In genomic region chr4:71130946-71131669, GRCm38 (mm10) we compare ENCODE assay signal across 7 mouse cellular contexts.
DNase-seq lines count a peak whose midpoint lies in the region; ATAC-seq and TF ChIP-seq lines count a peak whose summit lies in the region.

No protein-coding gene starts in this region.

- H3K4me3 ChIP-seq in hindbrain, embryonic 15.5 days = no peak overlapping the region
- no peak overlapping the region for H3K4me3 ChIP-seq in midbrain, embryonic 11.5 days (ENCODE audit: low read depth, low read length)
- no peak overlapping the region for H3K4me3 ChIP-seq in liver, postnatal 0 days (ENCODE audit: low read depth, low read length)

- no peak for TF ChIP-seq CTCF in liver, postnatal 0 days (IDR thresholded peaks at IDR 0.05; ENCODE audit: low read depth)

- no peaks in the 10 kb centered on the region for H3K9me3 ChIP-seq in hindbrain, embryonic 15.5 days
- H3K9me3 ChIP-seq in midbrain, embryonic 11.5 days (ENCODE audit: control insufficient read depth, low read length) = no peaks in the 10 kb centered on the region
- no peaks in the 10 kb centered on the region for H3K9me3 ChIP-seq in liver, postnatal 0 days (ENCODE audit: low read length)

- H3K4me2 ChIP-seq in hindbrain, embryonic 15.5 days = no peak overlapping the region
- H3K4me2 ChIP-seq in midbrain, embryonic 11.5 days = no peak overlapping the region
- H3K4me2 ChIP-seq in liver, postnatal 0 days (ENCODE audit: low read depth, low read length) = no peak overlapping the region

- H3K9ac ChIP-seq in hindbrain, embryonic 15.5 days = no peak overlapping the region
- H3K9ac ChIP-seq in midbrain, embryonic 11.5 days (ENCODE audit: low read length) = no peak overlapping the region
- no peak overlapping the region for H3K9ac ChIP-seq in liver, postnatal 0 days (replicated peaks)

- 0 out of 2 replicates have a peak, but pooled peaks cover 3% of the 10 kb centered on the region for H3K4me1 ChIP-seq in hindbrain, embryonic 15.5 days (replicated peaks)
- no peaks in the 10 kb centered on the region for H3K4me1 ChIP-seq in midbrain, embryonic 11.5 days (ENCODE audit: control insufficient read depth, insufficient read depth, low read length)
- H3K4me1 ChIP-seq in liver, postnatal 0 days (ENCODE audit: insufficient read depth) = no peaks in the 10 kb centered on the region

- DNase-seq in NIH3T3 (ENCODE audit: low read depth) = peak; percentile 45
- peak; percentile 71 for DNase-seq in embryo, embryonic 10 days (ENCODE audit: low spot score)
- peak; percentile 89 for DNase-seq in midbrain, embryonic 11.5 days (ENCODE audit: low spot score, missing footprints)
- no peak for DNase-seq in heart, adult 8-10 months (ENCODE audit: low spot score)
- no peak for DNase-seq in right cerebral cortex, postnatal 25 days
- no peak for DNase-seq in liver, postnatal 0 days

- 30% methylated on average over 7 of the region's 7 CpGs for WGBS in hindbrain, embryonic 15.5 days
- WGBS in midbrain, embryonic 11.5 days = 48% methylated on average over 7 of the region's 7 CpGs
- WGBS in liver, postnatal 0 days (ENCODE audit: insufficient replicate concordance) = 77% methylated on average over 7 of the region's 7 CpGs

- H3K36me3 ChIP-seq in hindbrain, embryonic 15.5 days = no peaks in the 10 kb centered on the region
- no peaks in the 10 kb centered on the region for H3K36me3 ChIP-seq in midbrain, embryonic 11.5 days (ENCODE audit: control insufficient read depth, insufficient read depth, low read length)
- H3K36me3 ChIP-seq in liver, postnatal 0 days (replicated peaks; ENCODE audit: insufficient read depth, low read length) = no peaks in the 10 kb centered on the region

- ATAC-seq in hindbrain, embryonic 15.5 days (ENCODE audit: low FRiP score, low read depth) = peak; percentile 80
- peak; percentile 89 for ATAC-seq in midbrain, embryonic 11.5 days (ENCODE audit: low FRiP score)
- ATAC-seq in liver, postnatal 0 days = no peak

- no peak overlapping the region for H3K27ac ChIP-seq in hindbrain, embryonic 15.5 days (replicated peaks)
- no peak overlapping the region for H3K27ac ChIP-seq in midbrain, embryonic 11.5 days (ENCODE audit: low read depth, low read length)
- H3K27ac ChIP-seq in liver, postnatal 0 days (ENCODE audit: low read depth) = no peak overlapping the region

- no peaks in the 10 kb centered on the region for H3K27me3 ChIP-seq in hindbrain, embryonic 15.5 days
- no peaks in the 10 kb centered on the region for H3K27me3 ChIP-seq in midbrain, embryonic 11.5 days (ENCODE audit: control insufficient read depth, insufficient read depth, low read length)
- H3K27me3 ChIP-seq in liver, postnatal 0 days (ENCODE audit: insufficient read depth, low read length) = no peaks in the 10 kb centered on the region

- no peak for TF ChIP-seq EP300 in liver, postnatal 0 days (IDR thresholded peaks at IDR 0.05; ENCODE audit: low read depth)

Comparison
In these comparisons a context has a peak if more than half of its experiments do, and no peak if none do; other contexts are left out.
1. DNase-seq: peak in NIH3T3 (single experiment), embryo, embryonic 10 days (single experiment) and midbrain, embryonic 11.5 days (single experiment); none in heart, adult 8-10 months (single experiment), right cerebral cortex, postnatal 25 days (single experiment) and liver, postnatal 0 days (single experiment).